ENCODE assay signal across 35 mouse cellular contexts in the genomic region with DNA sequence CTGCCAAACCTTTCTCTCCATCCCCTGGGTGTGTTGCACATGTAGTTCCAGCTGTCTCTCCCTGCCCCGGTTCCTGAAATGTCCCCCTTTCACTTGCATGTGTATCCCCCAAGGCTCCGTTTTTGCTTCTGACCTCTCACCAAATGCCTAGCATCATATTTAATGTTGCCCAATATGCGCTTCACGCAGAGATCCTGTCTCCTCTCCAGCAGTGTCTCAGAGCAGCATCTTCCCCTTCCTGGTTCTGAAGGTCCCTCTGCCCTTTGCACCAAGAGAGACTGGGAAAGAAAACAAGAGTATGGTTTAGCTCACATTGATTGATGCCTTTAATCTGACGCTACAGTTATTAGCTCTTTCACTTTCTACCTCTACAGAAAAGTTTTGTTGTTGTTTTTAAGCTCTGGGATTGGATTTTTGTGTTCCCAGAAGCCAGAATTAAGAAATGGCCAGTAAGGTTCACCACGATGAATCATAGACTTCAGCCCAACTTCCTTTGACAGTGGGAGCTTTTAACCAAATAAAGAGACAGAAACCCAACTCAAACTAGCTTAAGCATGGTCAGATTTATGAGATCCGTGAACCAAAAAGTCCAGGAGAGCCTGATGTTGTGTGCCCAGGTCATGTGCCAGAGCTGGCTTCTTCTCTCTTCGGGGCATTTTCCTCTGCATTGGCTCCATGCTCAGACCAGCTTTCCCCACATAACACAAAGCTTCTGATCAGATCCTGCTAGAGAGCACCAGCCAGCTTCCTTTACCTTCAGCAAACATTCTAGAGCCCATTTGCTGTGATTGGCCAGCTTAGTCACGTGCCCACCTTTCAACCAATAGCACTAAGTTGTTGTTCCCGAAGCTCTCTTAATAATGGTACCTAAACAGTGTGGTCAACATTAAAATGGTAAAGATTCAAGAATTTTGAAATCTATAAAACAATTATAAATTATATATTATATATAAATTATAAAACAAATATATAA. TPM values are rescaled to one million over a fixed set of nuclear protein-coding genes. Genes with fewer than 3 reads are reported as not detected.
DNase-seq lines count a peak whose midpoint lies in the region; TF ChIP-seq lines count a peak whose summit lies in the region.
"Had no signal": no experiment of that assay in that cellular context is flagged by ENCODE, and none has a peak within 500 bp of the region (broad histone marks: within the 10 kb centered on the region; RNA-seq: fewer than 3 reads in every experiment).

No protein-coding gene starts in this region.

- H3K36me3 ChIP-seq in liver, adult 2 months (ENCODE audit: control insufficient read depth, insufficient read depth, low read length): no peaks in the 10 kb centered on the region
- H3K36me3 ChIP-seq: embryonic facial prominence, embryonic 13.5 days; heart, embryonic 15.5 days; hindbrain, embryonic 15.5 days; limb, embryonic 15.5 days; midbrain, embryonic 10.5 days had no signal

- no peaks in the 10 kb centered on the region for H3K27me3 ChIP-seq in liver, adult 2 months (ENCODE audit: control insufficient read depth, insufficient read depth, low read length)
- H3K27me3 ChIP-seq in cerebellum, adult 2 months (ENCODE audit: control insufficient read depth, insufficient read depth, low read length): no peaks in the 10 kb centered on the region
- H3K27me3 ChIP-seq: embryonic facial prominence, embryonic 13.5 days; forebrain, embryonic 13.5 days; heart, embryonic 15.5 days; hindbrain, embryonic 15.5 days; limb, embryonic 15.5 days had no signal

- no peak for TF ChIP-seq CTCF in liver, adult 2 months (IDR thresholded peaks at IDR 0.05; ENCODE audit: low read depth, low read length)
- TF ChIP-seq CTCF in embryonic fibroblast, embryonic 13.5 days (IDR thresholded peaks at IDR 0.05; ENCODE audit: borderline replicate concordance, insufficient read depth, low read length): no peak
- no peak for TF ChIP-seq CTCF in cerebellum, adult 2 months (IDR thresholded peaks at IDR 0.05; ENCODE audit: borderline replicate concordance, insufficient read depth, low read depth, low read length)

- H3K9ac ChIP-seq in liver, adult 2 months (ENCODE audit: low read depth, low read length): no peak overlapping the region
- H3K9ac ChIP-seq: embryonic facial prominence, embryonic 13.5 days; forebrain, embryonic 13.5 days; heart, embryonic 15.5 days; hindbrain, embryonic 15.5 days; limb, embryonic 15.5 days had no signal

- H3K4me1 ChIP-seq in liver, adult 2 months (ENCODE audit: control insufficient read depth, insufficient read depth, low read length): peaks cover 39% of the 10 kb centered on the region
- H3K4me1 ChIP-seq in embryonic fibroblast, embryonic 13.5 days (ENCODE audit: control insufficient read depth, insufficient read depth, low read length): peaks cover 12% of the 10 kb centered on the region; the same call in 1 of the 2 replicates
- H3K4me1 ChIP-seq in cerebellum, adult 2 months (ENCODE audit: control insufficient read depth, insufficient read depth, low read length): no peaks in the 10 kb centered on the region
- H3K4me1 ChIP-seq: hindbrain, embryonic 15.5 days; limb, embryonic 15.5 days had no signal

- 60% methylated on average over 10 of the region's 10 CpGs for WGBS in liver, adult 2 months
- WGBS in cerebellum, adult 2 months: 82% methylated on average over 10 of the region's 10 CpGs

- H3K4me3 ChIP-seq in liver, adult 2 months (ENCODE audit: insufficient read depth, low read depth, low read length): no peak overlapping the region
- H3K4me3 ChIP-seq in embryonic fibroblast, embryonic 13.5 days (ENCODE audit: insufficient read depth, low read length): no peak overlapping the region
- no peak overlapping the region for H3K4me3 ChIP-seq in cerebellum, adult 2 months (replicated peaks; ENCODE audit: insufficient read depth, low read depth, low read length)
- H3K4me3 ChIP-seq: embryonic facial prominence, embryonic 13.5 days; forebrain, embryonic 13.5 days; heart, adult 2 months; heart, embryonic 15.5 days; hindbrain, embryonic 15.5 days; left cerebral cortex, adult 2 months; limb, embryonic 15.5 days; midbrain, embryonic 10.5 days had no signal

- H3K79me2 ChIP-seq in liver, adult 2 months (ENCODE audit: control insufficient read depth, insufficient read depth, low read length): no peaks in the 10 kb centered on the region

- DNase-seq in liver, adult 2 months (ENCODE audit: extremely low read depth, low read depth, low spot score): no peak
- DNase-seq in liver: no peak
- peak; percentile 69 for DNase-seq in NIH3T3 (ENCODE audit: low read depth)
- DNase-seq in skeletal muscle tissue, adult 2 months (ENCODE audit: low read depth, low spot score): peak; percentile 20
- DNase-seq in thymus, postnatal 25 days: no peak
- DNase-seq in cerebellum, adult 2 months: no peak
- no peak for DNase-seq in kidney, adult 11 months
- DNase-seq: adrenal gland, postnatal 25 days; cerebellum, postnatal 10 days; gastrocnemius, postnatal 14 days; heart, adult 2 months; heart, postnatal 36 days; left cerebral cortex, postnatal 4 days; lung, postnatal 4 days; spleen, adult 18-20 months had no signal

- peak overlapping the region; percentile 68 for H3K27ac ChIP-seq in liver, adult 2 months (replicated peaks; ENCODE audit: insufficient read depth, low read depth, low read length)
- peak overlapping the region; percentile 78 for H3K27ac ChIP-seq in embryonic fibroblast, embryonic 13.5 days (ENCODE audit: insufficient read depth, low read length)
- no peak overlapping the region for H3K27ac ChIP-seq in cerebellum, adult 2 months (ENCODE audit: insufficient read depth, low read length)
- H3K27ac ChIP-seq: embryonic facial prominence, embryonic 13.5 days; forebrain, embryonic 13.5 days; heart, adult 2 months; heart, embryonic 15.5 days; hindbrain, embryonic 15.5 days; left cerebral cortex, adult 2 months; limb, embryonic 15.5 days; midbrain, embryonic 10.5 days had no signal

- no peak for TF ChIP-seq POLR2A in liver, adult 2 months (IDR thresholded peaks at IDR 0.05; ENCODE audit: extremely low read depth, insufficient read depth, low read length)
- no peak for TF ChIP-seq POLR2A in embryonic fibroblast, embryonic 13.5 days (IDR thresholded peaks at IDR 0.05; ENCODE audit: low read depth, low read length)
- no peak for TF ChIP-seq POLR2A in cerebellum, adult 2 months (IDR thresholded peaks at IDR 0.05; ENCODE audit: borderline replicate concordance, insufficient read depth, low read length)

RNA-seq across cellular contexts. Expression of gene 4930432M17Rik, which starts 12.2 kb away (rescaled TPM):
- total RNA-seq in liver, adult 2 months (2014; rRNA removed): not detected in 2 replicates
- polyA plus RNA-seq in liver, adult 2 months (2012; rRNA removed): not detected in 2 replicates
- not detected in 2 replicates for polyA plus RNA-seq in embryonic fibroblast, embryonic 13.5 days (2011; ENCODE audit: insufficient read length, low read depth, missing spikeins)
- not detected in 2 replicates for polyA plus RNA-seq in cerebellum, adult 2 months (2012; rRNA removed)
- total RNA-seq: adrenal gland, postnatal 25 days; ES-E14; gastrocnemius, postnatal 14 days; heart, adult 2 months; heart, postnatal 36 days; layer of hippocampus, postnatal 10 days; left cerebral cortex, adult 2 months; left cerebral cortex, postnatal 4 days; neutrophil, adult 5-6 weeks had no signal
- polyA plus RNA-seq: brain, embryonic 14.5 days; CD4-positive, CD25-positive, alpha-beta regulatory T cell, adult 4 months; embryonic facial prominence, embryonic 13.5 days; forebrain, embryonic 13.5 days; heart, adult 2 months; heart, embryonic 15.5 days; hindbrain, embryonic 15.5 days; intestine, embryonic 16.5 days; kidney, embryonic 16.5 days; large intestine, adult 2 months; limb, embryonic 15.5 days; liver, embryonic 16.5 days; lung, embryonic 16.5 days; midbrain, embryonic 10.5 days; thymus, postnatal 0 days; urinary bladder, adult 2 months had no signal

RNA-seq across cellular contexts. Expression of gene F3, which starts 40.6 kb away (rescaled TPM):
- 5.1 and 6.4 TPM in 2 replicates for total RNA-seq in liver, adult 2 months (2014; rRNA removed)
- 2.3 and 2.7 TPM in 2 replicates for polyA plus RNA-seq in liver, adult 2 months (2012; rRNA removed)
- 168 and 276 TPM in 2 replicates for polyA plus RNA-seq in embryonic fibroblast, embryonic 13.5 days (2011; ENCODE audit: insufficient read length, low read depth, missing spikeins)
- 56.6 and 66.9 TPM in 2 replicates for polyA plus RNA-seq in cerebellum, adult 2 months (2012; rRNA removed)
- polyA plus RNA-seq: CD4-positive, CD25-positive, alpha-beta regulatory T cell, adult 4 months had no signal

Comparison
In these comparisons a context has a peak if more than half of its experiments do, and no peak if none do; other contexts are left out.
1. DNase-seq: peak in NIH3T3 (single experiment) and skeletal muscle tissue, adult 2 months (single experiment); none in liver, adult 2 months (single experiment), liver (single experiment), thymus, postnatal 25 days (single experiment), cerebellum, adult 2 months (0 of 2) and kidney, adult 11 months (single experiment).
2. RNA of gene F3, which starts 40.6 kb away (polyA plus RNA-seq): 168 to 276 TPM in embryonic fibroblast, embryonic 13.5 days and 56.6 to 66.9 TPM in cerebellum, adult 2 months; 2.3 to 2.7 TPM in liver, adult 2 months; every median in the first group is over 10 times any median in the second.